Mouse (Mus musculus): Measurements from ENCODE around the gene Wfdc9.
A peak's percentile ranks its signal among the peaks of the same experiment; 100 is the strongest.

Wfdc9 gene

DNA sequence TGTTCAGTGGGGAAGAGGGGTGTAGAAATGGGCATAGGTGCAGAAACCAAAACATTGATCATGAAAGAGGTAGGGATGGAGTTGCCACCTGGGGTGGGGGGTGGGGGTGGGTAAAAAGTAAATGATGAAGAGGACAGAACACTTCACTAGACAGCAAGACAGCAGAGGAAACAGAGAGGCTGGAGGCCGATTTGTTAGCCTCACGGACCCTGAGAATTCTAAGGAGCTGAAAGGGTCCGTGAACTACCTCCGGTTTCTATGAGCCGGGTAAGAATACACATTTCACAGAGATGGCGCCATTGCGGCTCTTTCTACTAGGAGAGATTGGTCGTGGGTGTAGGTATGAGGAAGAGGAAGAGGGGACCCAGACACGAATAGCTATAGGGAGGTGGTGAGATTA is at the start of gene Wfdc9:
TSS of gene Wfdc9 (minus strand) at position 101 of the 400 bp plus-strand sequence.
- DNase-seq (ENCODE audit: low read depth), result no peak

DNA sequence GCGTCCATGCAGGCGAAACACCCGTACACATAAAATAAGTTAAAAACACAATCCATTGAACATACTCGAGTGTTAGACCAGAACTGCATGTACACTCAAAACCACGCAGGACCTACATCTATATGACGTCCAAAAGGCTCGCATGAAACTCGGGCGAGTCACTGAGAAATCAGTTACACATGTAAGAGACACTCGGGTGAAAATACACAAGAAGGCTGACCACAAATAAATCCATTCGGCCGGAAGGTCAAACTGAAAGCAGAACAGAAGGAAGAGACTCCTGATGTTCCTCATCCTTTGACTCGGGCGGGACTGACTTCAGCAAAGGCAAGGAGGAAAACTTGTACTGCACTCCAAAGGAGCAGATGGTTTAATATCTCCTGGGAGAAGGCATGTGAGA is 49.6 kb upstream of the Wfdc9 start:
- no peak for DNase-seq (ENCODE audit: low read depth)

DNA sequence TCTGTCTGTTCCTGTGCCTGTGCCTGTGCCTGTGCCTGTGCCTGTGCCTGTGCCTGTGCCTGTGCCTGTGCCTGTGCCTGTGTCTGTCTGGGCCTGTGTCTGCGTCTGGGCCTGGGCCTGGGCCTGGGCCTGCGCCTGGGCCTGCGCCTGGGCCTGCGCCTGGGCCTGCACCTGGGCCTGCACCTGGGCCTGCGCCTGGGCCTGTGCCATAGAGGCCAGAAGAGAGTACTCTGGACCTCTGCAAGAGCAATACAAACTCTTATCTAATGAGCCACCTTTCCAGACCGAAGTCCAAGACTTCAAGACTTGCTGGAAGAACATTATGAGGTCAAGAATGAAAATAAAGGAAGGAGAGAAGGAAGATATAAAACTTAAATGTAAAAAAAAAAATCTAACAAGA is 48.9 kb upstream of the Wfdc9 start:
- no peak for DNase-seq (ENCODE audit: low read depth)

DNA sequence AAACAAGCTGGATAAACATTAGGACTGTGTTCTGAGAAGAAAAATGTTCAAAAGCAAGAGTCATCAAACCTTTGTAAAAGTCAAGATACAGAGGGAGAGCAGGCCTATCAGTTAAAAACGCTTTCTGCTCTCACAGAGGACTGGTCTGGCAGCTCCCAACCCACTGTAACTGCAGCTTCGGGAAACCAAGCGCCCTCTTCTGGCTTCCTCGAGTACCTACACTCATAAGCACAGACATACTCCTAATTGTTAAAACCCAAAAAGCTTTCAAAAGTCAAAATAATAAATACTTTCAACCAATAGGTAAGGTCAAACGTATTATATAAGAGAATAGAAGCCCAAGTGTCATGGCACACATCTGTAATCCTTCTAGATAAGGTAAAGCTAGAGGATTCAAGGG is 47.9 kb upstream of the Wfdc9 start:
- DNase-seq (ENCODE audit: low read depth), result no peak

DNA sequence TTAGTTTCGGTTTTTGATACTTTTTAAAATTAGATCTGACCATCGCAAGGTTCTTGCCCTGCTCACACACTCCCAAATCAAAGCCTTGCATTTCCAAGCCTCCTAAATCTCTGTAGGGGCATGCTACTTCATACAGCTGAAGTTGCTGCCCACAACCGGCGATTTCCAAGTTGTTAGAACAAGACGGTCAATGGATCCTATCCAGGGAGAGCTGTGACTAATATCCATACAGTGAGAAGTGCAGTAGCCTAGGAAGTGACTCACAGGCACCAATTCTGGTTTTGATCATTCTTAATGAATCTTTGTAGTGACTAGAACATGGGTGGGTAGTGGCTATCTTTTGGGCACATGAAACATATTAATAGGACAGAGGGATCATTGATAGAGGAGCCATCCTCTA is 45.4 kb upstream of the Wfdc9 start:
- no peak for DNase-seq (ENCODE audit: low read depth)

DNA sequence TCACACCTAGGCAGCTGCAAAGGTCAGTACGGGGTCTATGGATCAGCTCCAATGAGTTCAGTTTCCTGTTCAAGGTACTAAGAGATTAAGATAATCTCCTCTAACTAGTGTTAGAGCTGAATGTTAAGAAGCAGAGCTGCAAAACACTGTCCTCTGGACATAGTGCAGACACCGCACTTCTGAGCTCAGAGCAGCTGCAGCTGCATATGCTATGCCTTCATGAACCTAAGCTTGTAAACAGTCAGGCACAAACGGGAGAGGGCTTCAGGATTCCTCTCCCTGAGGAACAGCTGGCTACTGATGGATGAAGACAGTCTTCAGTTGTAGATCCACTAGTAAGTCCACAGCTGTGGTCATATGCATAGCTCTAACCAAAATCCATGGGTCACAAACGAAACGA is 44.6 kb upstream of the Wfdc9 start:
- no peak for DNase-seq (ENCODE audit: low read depth)

DNA sequence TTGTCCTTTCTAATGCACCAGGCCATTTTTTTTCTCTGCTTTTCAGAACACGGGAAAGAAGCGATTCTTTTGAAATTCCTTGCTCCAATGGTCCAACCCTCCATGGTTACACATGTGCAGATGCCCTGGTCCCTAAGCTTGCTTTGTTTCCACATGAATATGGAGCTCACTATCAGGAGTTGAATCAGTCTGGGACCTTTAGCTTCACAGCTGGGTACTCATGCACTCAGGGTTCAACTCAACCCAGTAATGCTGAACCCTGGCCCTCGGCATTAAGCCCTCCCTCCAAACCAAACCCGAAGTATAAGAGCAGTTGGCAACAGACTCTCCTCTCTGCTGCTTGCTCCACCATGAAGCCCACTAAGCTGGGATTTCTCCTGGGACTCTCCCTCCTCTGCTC is 41.8 kb upstream of the Wfdc9 start, which contains the start of gene Spint4:
TSS of gene Spint4 (plus strand) at position 301 of the 400 bp plus-strand sequence.
- DNase-seq (ENCODE audit: low read depth), result no peak

DNA sequence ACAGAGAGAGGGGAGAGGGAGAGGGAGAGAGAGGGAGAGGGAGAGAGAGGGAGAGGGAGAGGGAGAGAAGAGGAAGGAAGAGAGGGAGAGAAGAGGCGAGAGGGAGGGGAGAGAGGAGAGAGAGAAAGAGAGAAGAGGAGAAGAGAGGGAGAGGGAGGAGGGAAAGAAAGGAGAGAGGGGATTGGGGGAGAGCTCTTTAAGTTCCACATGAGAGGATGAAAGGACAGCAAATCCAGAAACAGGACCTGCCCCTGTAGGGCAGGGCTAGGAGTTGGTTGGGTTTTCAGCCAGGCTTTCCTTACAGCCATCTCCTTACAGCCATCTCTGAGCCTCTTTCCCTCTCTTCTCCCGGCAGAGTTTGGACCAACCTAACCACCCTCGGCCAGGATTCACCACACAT is 28.4 kb upstream of the Wfdc9 start, which contains the start of gene Wfdc13:
TSS of gene Wfdc13 (plus strand) at position 301 of the 400 bp plus-strand sequence.
- DNase-seq (ENCODE audit: low read depth), result no peak

DNA sequence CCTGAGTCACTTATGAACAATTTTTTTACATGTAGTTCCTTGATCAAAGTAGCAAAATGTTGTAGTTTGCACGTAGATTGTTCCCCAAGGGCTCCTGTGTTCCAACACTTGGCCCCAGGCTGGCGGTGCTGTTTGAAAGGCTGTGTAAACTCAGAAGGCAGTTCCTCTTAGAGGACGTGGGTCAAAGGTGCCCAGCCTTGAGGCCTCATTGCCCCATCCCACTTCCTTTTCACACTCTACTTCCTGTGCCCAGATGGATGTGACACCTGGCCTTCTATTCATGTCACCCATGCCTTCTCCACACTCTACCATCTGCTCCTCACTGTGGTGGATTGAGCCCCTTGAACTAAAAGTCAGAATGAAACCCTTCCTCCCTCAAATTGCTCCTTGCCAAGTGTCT is 23.5 kb upstream of the Wfdc9 start:
- DNase-seq (ENCODE audit: low read depth), result peak; percentile 18

DNA sequence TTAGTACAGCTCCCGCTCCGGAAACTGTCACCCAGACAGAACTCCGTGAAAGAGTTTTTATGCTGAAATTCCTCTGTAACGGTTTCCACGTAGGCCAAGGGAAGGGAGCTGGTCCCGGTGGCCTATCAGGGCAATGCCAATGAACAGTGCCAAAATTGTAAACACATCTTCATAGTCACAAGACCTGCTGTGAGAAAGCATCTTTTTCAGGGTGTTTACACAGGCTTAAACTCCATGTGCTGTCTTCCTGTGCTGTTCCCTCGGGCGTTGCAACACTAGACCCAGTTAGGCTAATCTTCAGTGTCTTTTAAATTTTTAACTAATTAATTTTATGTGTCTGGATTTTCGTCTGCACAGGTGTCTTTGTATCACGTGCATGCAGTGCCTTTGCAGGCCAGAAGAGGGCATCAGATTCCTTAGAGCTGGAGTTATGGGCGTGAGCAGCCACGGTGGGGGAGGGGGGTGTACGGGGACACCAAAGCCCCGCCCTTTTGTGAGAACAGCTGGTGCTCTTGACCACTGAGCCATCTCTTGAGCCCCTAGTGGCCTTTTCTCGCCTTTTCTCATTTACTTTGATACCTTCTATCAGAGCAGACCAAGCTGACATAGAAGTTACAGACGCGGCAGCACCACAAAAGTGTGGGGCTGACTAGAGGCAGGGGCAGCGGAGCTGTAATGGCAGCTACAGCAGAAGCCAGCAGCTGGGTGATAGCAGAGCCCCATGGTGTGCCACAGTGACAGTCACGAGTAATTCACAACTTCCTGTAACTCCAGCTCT is 22.7 kb upstream of the Wfdc9 start:
- peak; percentile 57 for DNase-seq (ENCODE audit: low read depth)

DNA sequence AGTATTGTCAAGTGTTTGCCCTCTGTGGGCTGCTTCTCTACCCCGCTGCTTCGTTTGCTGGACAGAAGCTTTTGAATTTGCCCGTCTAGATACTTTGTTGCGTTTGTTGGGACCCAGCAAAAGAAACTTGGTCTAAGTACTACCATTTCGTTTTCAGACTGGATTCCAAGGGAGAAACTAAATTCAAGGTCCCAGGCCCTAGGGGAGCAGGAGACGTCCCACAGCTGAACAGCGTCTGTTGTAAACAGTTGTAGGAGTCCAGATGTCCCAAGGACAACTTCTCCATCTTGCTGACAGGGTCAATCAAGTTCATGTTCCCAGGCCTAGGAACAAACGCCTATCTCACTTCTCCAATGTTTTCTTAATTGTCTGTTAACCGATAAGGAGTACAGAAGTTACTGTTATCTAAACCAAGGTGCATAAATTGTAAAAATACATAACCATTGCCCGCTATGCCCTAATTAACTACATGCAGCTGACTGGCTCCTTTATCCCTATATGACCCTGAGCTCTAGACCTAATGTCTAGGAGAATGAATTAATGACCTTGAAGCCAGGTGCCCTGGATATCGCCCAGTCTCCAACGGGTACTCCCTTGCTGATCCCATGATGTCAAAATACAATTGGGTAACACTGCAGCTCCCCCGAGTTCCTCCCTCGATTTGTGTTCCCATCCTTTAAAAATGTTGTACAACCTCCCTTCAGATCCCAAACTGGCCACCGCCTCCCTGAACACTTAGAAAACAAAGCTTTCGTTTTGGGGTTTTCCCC is 20.7 kb upstream of the Wfdc9 start:
- DNase-seq (ENCODE audit: low read depth), result no peak

DNA sequence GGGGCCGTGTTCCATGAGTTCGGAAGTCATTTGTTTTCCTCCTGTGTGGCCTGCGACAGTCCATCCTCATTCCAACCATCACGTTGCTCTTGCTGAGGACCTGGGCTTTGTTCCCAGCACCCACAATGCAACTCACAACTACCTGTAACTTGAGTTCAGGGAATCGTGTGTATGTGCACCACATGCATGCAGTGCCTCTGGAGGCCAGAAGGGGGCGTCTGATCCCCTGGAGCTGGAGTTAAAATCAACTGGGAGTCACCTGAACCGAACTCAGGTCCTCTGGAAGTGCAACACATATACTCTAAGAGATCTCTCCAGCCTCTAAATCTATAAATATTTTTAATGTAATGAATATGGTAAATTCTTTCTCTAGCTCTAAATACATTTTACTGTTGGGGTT is 19.7 kb upstream of the Wfdc9 start:
- DNase-seq (ENCODE audit: low read depth), result no peak

DNA sequence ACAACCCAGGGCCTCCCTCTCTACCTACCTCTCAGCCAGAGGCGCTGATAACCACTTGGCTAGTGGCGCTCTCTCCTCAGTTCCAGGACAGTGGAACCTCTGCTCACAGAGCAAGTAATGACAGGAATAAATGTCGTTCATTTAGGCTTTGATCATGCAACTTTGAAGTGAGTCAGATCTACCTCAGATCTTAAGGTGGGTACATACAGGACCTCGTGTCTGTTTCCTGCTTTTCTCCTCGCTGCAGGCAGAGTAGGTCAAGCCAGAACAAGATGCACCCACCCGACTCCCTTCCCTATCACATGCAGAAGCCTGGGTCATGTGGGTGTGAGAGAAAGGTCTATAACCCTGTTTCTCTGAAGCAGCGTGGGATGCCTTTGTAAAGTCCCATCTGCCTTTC is 17.6 kb upstream of the Wfdc9 start, which contains the start of gene Wfdc11:
TSS of gene Wfdc11 (minus strand) at position 101 of the 400 bp plus-strand sequence.
- no peak for DNase-seq (ENCODE audit: low read depth)

DNA sequence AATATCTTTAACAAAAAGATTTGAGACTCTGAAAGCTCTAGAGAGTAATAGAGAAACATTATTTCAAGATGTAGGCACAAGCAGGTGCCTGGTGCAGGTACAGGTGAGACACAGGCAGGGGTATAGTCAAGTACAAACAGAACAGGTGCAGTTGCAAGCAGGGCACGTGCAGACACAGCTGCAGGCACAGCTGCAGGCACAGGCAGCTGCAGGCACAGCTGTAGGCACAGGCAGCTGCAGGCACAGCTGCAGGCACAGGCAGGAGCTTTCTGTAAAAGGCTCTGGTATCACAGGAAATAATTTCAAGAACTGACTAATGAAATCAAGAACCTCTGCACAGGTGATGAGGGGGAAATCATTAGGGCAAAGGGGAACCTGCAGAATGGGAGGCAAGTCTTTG is 14.6 kb upstream of the Wfdc9 start:
- no peak for DNase-seq (ENCODE audit: low read depth)

DNA sequence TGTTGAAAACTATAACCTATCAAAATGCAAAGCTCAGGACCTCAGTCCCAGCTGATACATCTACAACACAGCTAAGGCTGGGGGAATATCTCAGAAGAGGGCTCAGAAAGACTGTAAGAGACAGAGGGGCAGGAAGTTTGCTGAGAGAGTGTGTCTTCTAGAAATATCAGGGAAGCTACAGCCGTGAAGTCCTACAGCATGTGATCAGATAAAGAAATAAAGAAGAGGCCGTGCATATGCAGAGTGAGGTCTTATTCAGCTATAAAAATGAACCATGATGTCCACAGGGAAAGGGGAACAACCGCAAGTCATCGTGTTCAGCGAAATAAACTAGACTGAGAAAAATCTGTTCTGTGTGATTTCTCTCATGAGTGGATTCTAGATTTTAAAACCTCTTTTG is 13.9 kb upstream of the Wfdc9 start:
- no peak for DNase-seq (ENCODE audit: low read depth)

DNA sequence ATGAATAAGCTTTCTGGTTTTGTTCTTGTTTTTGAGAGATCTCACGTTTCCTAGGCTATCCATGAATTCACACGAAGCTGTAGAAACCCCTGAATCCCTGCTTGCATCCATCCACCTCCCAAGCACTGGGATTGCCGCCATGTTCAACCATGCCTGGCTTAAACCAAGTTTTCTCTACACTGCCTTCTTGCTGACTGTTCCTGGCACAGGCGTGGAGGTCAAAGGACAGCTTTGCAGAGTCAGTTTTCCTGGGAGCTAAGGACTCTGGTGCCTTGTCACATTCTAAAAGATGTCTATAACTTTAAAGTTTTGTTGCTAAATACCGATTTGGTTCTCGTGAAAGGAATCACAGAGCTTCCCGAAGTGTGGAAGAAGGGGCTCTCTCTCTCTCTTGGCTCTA is 8.5 kb upstream of the Wfdc9 start:
- DNase-seq (ENCODE audit: low read depth), result no peak

DNA sequence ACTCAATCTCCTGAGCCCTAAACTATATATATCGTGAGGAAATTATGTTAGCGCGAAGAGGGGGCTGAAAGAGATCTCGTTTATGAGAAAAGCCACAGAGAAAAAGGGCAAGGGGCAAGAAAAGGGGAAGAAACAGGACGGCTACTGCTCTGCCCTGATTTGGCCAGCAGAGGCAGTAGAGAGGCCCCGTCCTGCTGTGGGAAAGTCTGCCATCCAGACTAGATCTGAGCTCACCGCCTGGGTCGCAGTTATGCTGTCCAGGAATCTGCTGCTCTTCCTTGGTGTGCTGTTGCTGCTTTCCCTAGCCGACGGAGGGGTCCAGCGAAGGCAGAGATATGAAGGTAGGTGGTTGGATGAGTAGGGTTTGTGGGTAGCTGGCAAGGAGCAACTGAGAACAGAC is 525 bp downstream of the Wfdc9 start, which contains the start of gene Wfdc10:
TSS of gene Wfdc10 (plus strand) at position 189 of the 400 bp plus-strand sequence.
- peak; percentile 53 for DNase-seq (ENCODE audit: low read depth)

DNA sequence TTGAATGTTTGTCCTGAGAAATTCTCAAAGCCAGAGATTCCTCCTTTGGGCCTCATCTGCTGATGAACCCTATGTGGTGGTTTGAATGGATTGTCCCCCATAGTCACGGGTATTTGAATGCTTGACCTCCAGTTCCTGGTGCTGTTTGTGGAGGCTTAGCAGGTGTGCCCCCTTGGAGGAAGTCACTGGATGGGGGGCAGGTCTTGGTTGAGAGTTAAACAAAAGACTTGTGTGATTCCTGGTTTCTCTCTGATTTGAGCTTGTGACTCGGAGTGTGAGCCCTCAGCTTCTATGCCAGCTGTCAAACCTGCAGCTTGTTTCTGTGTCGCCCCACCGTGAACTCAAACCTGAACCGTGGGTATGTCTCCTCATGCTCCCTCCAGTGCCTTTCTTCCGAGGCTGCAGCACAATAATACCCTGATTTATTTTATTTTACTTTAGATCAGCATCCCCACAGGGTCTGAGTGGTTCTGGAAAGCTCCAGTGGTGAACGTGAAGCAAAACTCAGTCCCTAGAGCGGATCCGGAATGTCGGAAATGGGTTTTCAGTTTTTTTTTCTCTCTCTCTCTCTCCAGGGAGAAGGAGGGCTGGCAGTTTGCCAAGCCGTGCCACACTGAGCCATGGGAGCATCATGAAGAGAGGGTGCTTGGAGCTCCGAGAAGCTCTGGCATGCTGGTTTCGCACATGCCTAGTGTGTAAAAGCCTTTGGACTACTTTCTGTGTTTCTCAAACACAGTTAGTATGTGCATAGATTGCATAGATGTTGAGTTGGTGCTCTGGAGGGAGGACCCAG is 14.3 kb downstream of the Wfdc9 start:
- DNase-seq (ENCODE audit: low read depth), result no peak

DNA sequence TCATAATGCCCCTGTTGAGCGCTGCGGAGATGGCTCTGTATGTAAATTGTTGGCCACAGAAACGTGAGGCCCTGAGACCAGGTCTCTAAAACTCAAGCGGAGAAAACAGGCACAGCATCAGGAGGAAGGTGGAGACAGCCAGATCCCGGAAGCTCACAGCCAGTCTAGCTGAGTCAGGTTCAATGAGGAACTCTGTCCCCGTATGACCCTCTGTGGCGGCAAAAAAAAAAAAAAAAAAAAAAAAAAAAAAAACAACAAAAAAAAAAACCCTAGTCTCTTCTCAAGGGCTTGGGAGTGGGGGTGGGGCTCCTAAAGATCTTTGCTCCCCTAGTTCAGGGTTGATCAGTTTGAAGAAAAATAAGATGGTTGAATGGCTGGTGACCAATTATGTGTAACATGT is 15.3 kb downstream of the Wfdc9 start:
- peak; percentile 18 for DNase-seq (ENCODE audit: low read depth)

DNA sequence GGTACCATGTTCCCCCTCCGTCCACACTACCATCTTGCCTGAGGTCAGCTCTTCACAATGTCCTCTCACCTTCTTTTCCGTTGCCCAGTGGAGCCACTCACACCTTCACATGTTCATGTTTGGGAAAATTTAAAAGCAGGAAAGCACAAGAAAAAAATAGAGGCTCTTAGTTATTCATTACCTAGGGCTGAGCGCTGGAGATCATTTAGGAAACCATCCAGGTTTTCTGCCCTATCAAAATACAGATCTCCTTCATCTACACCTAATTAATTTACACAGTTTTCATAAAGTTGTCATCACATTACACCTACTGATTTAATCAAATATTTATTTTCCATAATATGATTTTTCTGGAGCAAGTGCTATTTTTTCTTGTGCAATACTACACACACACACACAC is 17.7 kb downstream of the Wfdc9 start, which contains the start of gene Wfdc16:
TSS of gene Wfdc16 (minus strand) at position 101 of the 400 bp plus-strand sequence.
- DNase-seq (ENCODE audit: low read depth), result no peak

DNA sequence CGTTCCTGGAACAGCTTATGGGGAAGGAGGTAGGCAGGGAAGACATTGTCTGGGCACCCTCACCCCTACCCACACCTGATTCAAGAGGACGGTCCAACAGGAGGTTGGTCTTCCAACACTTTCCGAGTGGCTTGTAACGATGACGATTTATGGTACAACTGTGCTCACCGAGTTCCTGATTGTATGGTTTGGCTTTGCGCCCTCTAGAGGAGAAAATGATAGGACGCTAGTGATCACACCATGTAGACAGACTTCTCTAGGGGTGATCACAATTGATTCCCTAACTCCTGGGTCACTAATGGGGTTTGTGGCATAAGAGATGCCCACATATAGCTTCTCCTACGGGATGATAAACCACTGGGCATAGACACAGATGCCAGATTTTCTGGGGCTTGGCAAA is 21.1 kb downstream of the Wfdc9 start:
- no peak for DNase-seq (ENCODE audit: low read depth)

DNA sequence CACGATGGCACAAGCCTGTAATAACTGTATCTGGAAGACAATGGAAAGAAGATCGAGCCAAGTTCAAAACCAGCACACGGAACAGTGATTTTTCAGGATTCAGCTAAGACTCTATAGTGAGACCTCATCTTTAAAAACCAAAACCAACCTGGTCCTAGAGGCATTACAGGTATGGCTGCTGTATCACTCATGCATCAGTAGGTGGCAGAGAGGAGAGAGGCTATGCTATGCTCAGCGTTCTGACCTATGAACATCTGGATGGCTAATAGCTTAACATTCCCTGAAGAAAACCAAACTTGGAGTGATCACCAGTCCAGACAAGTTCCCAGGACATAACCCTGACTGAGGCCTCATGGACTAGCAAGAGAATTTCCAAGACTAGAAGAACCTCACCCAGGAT is 34.6 kb downstream of the Wfdc9 start:
- DNase-seq (ENCODE audit: low read depth), result no peak
